Mouse (Mus musculus): ENCODE results near the gene Litaf. TPM values are rescaled to one million over a fixed set of nuclear protein-coding genes. Genes with fewer than 3 reads are reported as not detected.

Gene Litaf
- total and polyA plus RNA-seq, 3 experiments: 25.7 to 50.1 TPM; not detected in 1

DNA sequence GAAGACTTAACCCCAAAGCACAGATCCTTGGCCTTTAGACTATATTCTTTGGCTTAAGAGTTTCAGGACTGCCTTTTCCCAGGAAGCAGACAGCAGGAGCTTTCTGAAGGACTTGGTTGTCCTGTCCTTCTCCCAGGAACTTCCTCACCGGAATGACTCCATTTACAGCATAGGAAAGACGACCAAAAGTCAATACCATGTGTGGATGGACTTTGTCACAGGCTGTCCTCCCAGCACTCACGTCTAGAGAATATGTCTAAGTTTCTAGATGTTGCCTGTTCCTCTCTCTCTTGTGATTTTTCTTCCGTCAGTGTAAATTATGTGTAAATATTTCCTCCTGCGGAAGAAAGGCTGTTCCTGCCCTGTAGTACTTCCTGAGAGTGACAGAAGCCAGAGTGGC, 81.4 kb downstream of the Litaf start:
- Histone ChIP-seq H3K9ac (ENCODE audit: control insufficient read depth, low read depth, low read length, poor library complexity, severe bottlenecking) (no peak overlapping the region), H3K36me3 (ENCODE audit: control insufficient read depth in 1 of 2, insufficient read depth in 2 of 2, low read length in 2 of 2) (peaks cover 4 to 14% of the 10 kb centered on the region in 2 experiments), H3K4me1 (ENCODE audit: control insufficient read depth in 1 of 2, insufficient read depth in 2 of 2, low read length in 2 of 2) (peaks cover 2 to 17% of the 10 kb centered on the region in 2 experiments; a peak in 3 of 4 replicates), H3K9me3 (replicated peaks; ENCODE audit: insufficient read depth, low read length) (no peaks in the 10 kb centered on the region), H3K27ac (ENCODE audit: control insufficient read depth, low read depth, low read length) (no peak overlapping the region), H3K79me2 (ENCODE audit: control insufficient read depth, insufficient read depth, low read length, poor library complexity) (peaks cover 30% of the 10 kb centered on the region), H3K27me3 (ENCODE audit: control insufficient read depth in 1 of 2, insufficient read depth in 2 of 2, low read length in 2 of 2) (no peaks in the 10 kb centered on the region), H3K4me3 (ENCODE audit: control insufficient read depth in 1 of 2, insufficient read depth in 1 of 2, low read depth in 2 of 2, low read length in 2 of 2) (no peak overlapping the region)
- no peak for DNase-seq (ENCODE audit: low read depth, low spot score)
- TF ChIP-seq BHLHE40 (IDR thresholded peaks at IDR 0.05; ENCODE audit: borderline replicate concordance, low read depth, low read length): no peak

DNA sequence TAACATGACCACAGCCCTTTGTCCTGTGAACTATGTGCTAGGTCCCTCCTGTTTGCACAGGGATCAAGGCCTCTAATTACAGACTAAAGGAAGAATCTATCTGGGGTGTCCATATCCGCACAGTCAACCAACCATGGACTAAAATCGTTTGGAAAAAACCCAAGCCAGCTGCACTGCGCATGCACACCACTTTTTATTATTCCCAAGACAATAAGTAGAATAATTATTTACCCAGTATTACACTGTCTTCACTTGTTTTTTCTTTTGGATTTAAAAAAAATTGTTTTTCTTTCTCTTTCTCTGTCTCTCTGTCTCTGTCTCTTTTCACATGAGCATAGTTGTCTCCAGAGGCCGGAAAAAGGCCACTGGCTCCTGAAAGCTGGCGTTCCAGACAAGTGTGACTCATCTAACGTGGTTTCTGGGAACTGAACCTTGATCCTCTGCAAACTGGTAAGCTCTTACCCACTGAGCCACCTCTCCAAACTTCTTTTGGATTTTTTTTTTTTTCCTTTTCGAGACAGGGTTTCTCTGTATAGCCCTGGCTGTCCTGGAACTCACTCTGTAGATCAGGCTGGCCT, 84.4 kb downstream of the Litaf start:
- TF ChIP-seq MEF2A (IDR thresholded peaks at IDR 0.05; ENCODE audit: extremely low read depth, insufficient replicate concordance, low read depth, low read length, poor library complexity, severe bottlenecking) (no peak), ELF1 (IDR thresholded peaks at IDR 0.05; ENCODE audit: low read depth, low read length) (no peak), CHD1 (IDR thresholded peaks at IDR 0.05; ENCODE audit: low read depth, low read length) (no peak), ZNF384 (IDR thresholded peaks at IDR 0.05; ENCODE audit: low read depth, low read length) (no peak), NELFE (IDR thresholded peaks at IDR 0.05; ENCODE audit: low read depth, low read length) (no peak)
- H3K27me3 ChIP-seq (ENCODE audit: control insufficient read depth in 1 of 2, insufficient read depth in 2 of 2, low read length in 2 of 2): no peaks in the 10 kb centered on the region
- H3K4me3 ChIP-seq (ENCODE audit: control insufficient read depth in 1 of 2, insufficient read depth in 1 of 2, low read depth in 2 of 2, low read length in 2 of 2): no peak overlapping the region
- no peak overlapping the region for H3K27ac ChIP-seq (ENCODE audit: control insufficient read depth, low read depth, low read length)
- peaks cover 15% of the 10 kb centered on the region; the same call in 1 of the 2 replicates for H3K79me2 ChIP-seq (ENCODE audit: control insufficient read depth, insufficient read depth, low read length, poor library complexity)
- peaks cover 4% of the 10 kb centered on the region in 2 experiments for H3K36me3 ChIP-seq (ENCODE audit: control insufficient read depth in 1 of 2, insufficient read depth in 2 of 2, low read length in 2 of 2)
- peaks cover 0 to 7% of the 10 kb centered on the region in 2 experiments; a peak in 2 of 4 replicates for H3K4me1 ChIP-seq (ENCODE audit: control insufficient read depth in 1 of 2, insufficient read depth in 2 of 2, low read length in 2 of 2)
- no peak for DNase-seq (ENCODE audit: low read depth, low spot score)
- no peak overlapping the region for H3K9ac ChIP-seq (ENCODE audit: control insufficient read depth, low read depth, low read length, poor library complexity, severe bottlenecking)
- no peaks in the 10 kb centered on the region for H3K9me3 ChIP-seq (replicated peaks; ENCODE audit: insufficient read depth, low read length)

DNA sequence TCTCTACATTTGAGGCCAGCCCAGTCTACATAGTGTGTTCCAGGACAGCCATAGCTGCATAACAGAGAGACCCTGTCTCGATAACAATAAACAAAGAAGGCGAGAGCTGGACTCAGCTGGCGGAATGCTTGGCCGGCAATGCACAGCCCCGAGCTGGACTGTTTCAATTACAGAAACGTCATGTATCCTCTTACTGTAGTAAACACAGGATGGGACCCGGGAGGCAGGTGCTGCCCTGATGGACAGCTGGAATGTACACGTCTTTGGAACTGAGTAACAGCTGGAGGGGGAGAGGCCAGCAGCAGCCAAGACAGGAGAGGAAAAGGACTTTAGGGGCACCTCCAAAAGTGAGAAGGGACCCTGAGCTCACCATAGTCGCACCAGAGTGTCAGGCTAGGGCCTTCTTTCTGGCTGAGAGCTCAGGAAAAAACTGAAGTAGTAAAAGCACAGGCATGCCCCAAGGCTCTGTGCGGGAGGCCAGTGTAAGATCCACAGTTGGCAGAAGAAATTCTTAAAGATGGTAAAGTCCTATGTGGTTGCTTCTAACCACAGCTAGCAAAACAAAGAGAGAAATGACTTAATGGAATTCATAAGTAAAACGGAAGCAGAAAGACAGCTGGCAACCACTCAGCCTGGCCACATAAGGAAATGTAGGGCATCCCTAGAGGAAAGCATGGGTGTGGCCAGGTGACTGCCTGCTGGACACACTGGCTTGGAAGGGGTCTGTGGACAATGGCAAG, 86.7 kb downstream of the Litaf start:
- Histone ChIP-seq H3K4me1 (ENCODE audit: control insufficient read depth in 1 of 2, insufficient read depth in 2 of 2, low read length in 2 of 2) (peaks cover 0 to 7% of the 10 kb centered on the region in 2 experiments; a peak in 2 of 4 replicates), H3K9ac (ENCODE audit: control insufficient read depth, low read depth, low read length, poor library complexity, severe bottlenecking) (no peak overlapping the region), H3K27ac (ENCODE audit: control insufficient read depth, low read depth, low read length) (no peak overlapping the region), H3K79me2 (ENCODE audit: control insufficient read depth, insufficient read depth, low read length, poor library complexity) (peaks cover 9% of the 10 kb centered on the region; the same call in 1 of the 2 replicates), H3K9me3 (replicated peaks; ENCODE audit: insufficient read depth, low read length) (no peaks in the 10 kb centered on the region), H3K4me3 (ENCODE audit: control insufficient read depth in 1 of 2, insufficient read depth in 1 of 2, low read depth in 2 of 2, low read length in 2 of 2) (no peak overlapping the region), H3K27me3 (ENCODE audit: control insufficient read depth in 1 of 2, insufficient read depth in 2 of 2, low read length in 2 of 2) (no peaks in the 10 kb centered on the region), H3K36me3 (ENCODE audit: control insufficient read depth in 1 of 2, insufficient read depth in 2 of 2, low read length in 2 of 2) (peaks cover 2 to 4% of the 10 kb centered on the region in 2 experiments; a peak in 3 of 4 replicates)
- TF ChIP-seq SMC3 (IDR thresholded peaks at IDR 0.05; ENCODE audit: low read depth, low read length) (no peak), TCF12 (IDR thresholded peaks at IDR 0.05; ENCODE audit: low read depth, low read length) (no peak), HCFC1 (IDR thresholded peaks at IDR 0.05; ENCODE audit: low read depth, low read length) (no peak), RAD21 (IDR thresholded peaks at IDR 0.05; ENCODE audit: low read depth, low read length) (no peak), MEF2A (IDR thresholded peaks at IDR 0.05; ENCODE audit: extremely low read depth, insufficient replicate concordance, low read depth, low read length, poor library complexity, severe bottlenecking) (no peak), GABPA (IDR thresholded peaks at IDR 0.05; ENCODE audit: low read depth, low read length) (no peak), UBTF (IDR thresholded peaks at IDR 0.05; ENCODE audit: borderline replicate concordance, insufficient read depth, low read depth, low read length) (no peak), USF1 (IDR thresholded peaks at IDR 0.05; ENCODE audit: low read depth, low read length) (no peak), JUND (IDR thresholded peaks at IDR 0.05; ENCODE audit: low read depth, low read length) (no peak), ZNF384 (IDR thresholded peaks at IDR 0.05; ENCODE audit: low read depth, low read length) (no peak), MYB (IDR thresholded peaks at IDR 0.05; ENCODE audit: low read depth, low read length) (no peak), GATA1 (IDR thresholded peaks at IDR 0.05; ENCODE audit: low read depth, low read length) (no peak), ETS1 (IDR thresholded peaks at IDR 0.05; ENCODE audit: low read depth, low read length) (no peak), POLR2AphosphoS5 (IDR thresholded peaks at IDR 0.05; ENCODE audit: borderline replicate concordance, low read depth, low read length) (no peak), MYC (IDR thresholded peaks at IDR 0.05; ENCODE audit: low read depth, low read length) (no peak), CHD1 (IDR thresholded peaks at IDR 0.05; ENCODE audit: low read depth, low read length) (no peak), BHLHE40 (IDR thresholded peaks at IDR 0.05; ENCODE audit: borderline replicate concordance, low read depth, low read length) (no peak), NRF1 (IDR thresholded peaks at IDR 0.05; ENCODE audit: insufficient read depth, low read depth, low read length, poor library complexity, severe bottlenecking) (no peak)
- DNase-seq (ENCODE audit: low read depth, low spot score): no peak

All from MEL (cell line).